Mouse (Mus musculus): Measurements from ENCODE around the gene Ttll5. TPM values are rescaled to one million over a fixed set of nuclear protein-coding genes. Genes with fewer than 3 reads are reported as not detected.

Gene Ttll5
- total RNA-seq, 2 experiments from 2014 or later, result 7.2 to 9.5 TPM

- peak; percentile 34; the same call in 1 of the 2 replicates for ATAC-seq (ENCODE audit: poor library complexity, severe bottlenecking)
These were observed 140.0 kb downstream of the Ttll5 start for GRCm38 (mm10) chr12:85964436-85964835.

- ATAC-seq (ENCODE audit: poor library complexity, severe bottlenecking), result no peak
These were observed 143.4 kb downstream of the Ttll5 start for GRCm38 (mm10) chr12:85967812-85968211.

DNA sequence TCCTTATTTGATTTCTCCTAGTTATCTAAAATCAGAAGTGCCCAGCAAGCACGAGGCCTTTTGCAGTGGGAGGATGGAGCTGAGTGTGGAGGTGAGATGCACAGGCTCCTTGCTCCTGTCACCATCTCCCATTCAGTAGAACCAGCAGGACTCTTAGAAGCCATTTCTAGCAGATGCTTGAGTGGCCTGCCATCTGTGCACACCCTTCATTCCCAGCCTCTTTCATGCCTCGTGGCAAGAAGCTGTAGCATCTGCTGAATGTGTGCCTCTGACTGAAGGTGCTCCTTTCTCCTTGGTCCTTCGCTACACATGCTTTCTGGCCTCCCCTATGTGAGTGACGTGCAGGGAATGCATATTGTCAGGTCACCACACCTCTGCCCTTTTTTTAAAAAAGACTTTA is 143.9 kb downstream of the Ttll5 start:
- no peak for ATAC-seq (ENCODE audit: poor library complexity, severe bottlenecking)

DNA sequence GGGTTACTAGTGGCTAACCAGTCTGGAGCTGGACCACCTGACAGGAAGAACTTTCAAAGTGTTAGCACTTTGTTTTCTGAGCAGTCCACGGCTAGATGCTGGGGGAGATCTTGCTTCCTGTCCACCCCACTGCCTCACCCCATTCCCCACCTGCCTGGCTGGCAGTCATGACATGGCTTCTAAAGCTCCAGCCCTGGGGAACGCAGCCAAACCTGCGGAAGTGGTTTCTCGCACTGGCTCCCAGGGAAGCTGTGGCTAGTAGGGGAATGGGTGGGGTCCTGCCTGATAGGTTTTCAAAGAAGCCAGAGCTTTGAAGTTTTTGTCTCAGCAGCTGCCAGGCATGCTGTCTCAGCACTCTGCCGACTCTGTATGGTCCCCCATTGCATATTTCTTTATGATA is 145.1 kb downstream of the Ttll5 start:
- peak; percentile 83 for ATAC-seq (ENCODE audit: poor library complexity, severe bottlenecking)

- ATAC-seq (ENCODE audit: poor library complexity, severe bottlenecking), result no peak
These were observed 145.7 kb downstream of the Ttll5 start for GRCm38 (mm10) chr12:85970191-85970590.

GRCm38 (mm10) chr12:85970803-85971202 is 146.3 kb downstream of the Ttll5 start:
- no peak for ATAC-seq (ENCODE audit: poor library complexity, severe bottlenecking)

DNA sequence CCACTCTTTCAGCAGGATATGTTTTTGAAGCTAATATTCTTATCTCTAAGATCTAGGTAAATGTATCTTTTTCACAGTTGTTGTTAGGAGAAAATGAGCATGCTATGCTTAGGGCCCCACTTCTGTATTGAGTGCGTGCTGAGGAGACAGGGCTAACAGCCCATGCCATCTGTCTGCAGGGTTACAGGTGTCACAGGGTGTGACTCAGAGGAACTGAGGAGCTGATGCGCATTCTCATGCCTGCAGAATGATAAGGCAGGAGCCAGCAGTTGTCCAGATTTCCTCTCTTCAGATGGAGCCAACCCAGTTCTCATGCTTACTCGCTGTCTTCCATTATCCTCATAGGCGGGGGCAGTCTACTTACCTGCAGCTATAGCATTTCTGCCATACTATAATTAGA is 147.2 kb downstream of the Ttll5 start:
- no peak for ATAC-seq (ENCODE audit: poor library complexity, severe bottlenecking)

DNA sequence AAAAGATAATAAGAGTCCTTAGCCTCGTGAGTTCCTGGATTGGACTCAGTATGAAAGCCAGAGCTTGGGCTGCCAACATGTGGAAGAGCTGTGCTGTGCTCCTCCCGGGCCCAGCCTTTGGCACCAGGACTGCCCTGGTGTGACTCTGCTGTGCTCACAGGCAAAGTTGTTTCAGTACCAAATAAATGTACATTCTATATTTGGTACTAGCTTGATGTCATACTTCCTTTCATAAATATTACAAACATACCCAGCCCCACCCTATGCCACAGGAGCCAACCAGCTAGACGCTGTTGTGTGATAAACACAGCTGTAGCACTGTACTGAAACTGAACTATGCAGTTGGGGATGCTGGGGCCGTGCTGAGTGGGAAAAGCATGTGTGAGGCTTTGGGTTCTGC is 149.1 kb downstream of the Ttll5 start:
- ATAC-seq (ENCODE audit: poor library complexity, severe bottlenecking), result peak; percentile 69

DNA sequence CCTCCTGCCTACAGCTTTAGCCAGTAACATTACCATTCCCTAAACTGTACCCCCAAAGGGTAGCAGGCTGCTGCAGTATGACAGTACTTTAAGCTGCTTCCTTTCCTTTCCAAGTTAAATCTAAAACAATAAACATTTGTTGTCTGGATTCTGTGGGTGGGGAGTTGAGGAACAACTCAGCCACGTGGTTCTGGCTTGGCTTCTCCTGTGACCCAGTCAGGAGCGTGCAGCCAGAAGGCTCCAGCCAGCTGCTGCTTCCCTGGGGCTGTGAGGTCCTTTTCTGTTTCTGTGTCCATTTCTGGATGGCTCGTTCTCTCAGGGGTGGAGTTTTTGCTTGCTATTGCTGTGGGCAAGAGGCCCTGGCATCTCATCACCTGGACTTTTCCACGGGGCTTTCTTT is 149.6 kb downstream of the Ttll5 start:
- no peak for ATAC-seq (ENCODE audit: poor library complexity, severe bottlenecking)

GRCm38 (mm10) chr12:85979996-85980395 is 155.5 kb downstream of the Ttll5 start:
- ATAC-seq (ENCODE audit: poor library complexity, severe bottlenecking), result peak; percentile 89

DNA sequence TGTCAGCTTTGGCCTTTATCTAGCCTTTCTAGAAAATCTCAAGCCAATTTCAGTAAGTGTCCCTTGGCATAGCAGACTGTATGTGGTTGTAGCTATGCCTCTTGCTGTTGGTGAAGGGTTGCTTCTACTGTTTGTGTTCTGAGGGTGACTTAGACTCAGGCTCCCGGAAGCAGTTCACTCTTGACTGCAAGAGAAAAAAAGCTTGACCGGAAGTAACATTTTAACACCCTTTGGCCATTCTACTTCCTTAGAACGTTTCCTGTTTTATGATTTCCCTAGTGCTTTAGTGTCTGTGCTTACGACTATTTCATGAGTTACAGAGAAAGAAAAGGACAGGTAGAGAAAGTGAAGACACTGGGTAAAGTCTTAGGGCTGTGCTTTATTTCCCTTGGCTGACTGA is 161.1 kb downstream of the Ttll5 start:
- ATAC-seq (ENCODE audit: poor library complexity, severe bottlenecking), result peak; percentile 67

DNA sequence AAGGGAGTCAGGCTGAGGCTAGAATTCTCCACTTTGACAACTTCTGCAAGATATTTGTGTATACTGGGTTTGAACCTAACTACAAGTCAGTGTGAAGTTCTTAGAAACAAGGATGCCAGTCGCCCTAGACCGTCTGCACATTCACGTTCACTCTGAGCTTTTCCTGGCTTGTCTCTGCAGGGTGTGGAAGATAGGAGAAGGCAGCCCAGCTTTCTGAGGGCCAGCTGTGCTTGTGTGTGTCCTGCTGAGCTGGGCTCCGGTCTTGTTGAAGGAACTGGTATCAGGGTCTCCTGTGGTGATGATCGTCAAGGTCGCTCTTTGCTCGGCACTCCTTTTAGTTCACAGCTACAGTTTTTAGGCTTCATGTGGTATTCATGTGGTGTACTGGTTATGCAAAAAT is 161.6 kb downstream of the Ttll5 start:
- ATAC-seq (ENCODE audit: poor library complexity, severe bottlenecking), result no peak

GRCm38 (mm10) chr12:85986540-85987443 is 162.3 kb downstream of the Ttll5 start:
- ATAC-seq (ENCODE audit: poor library complexity, severe bottlenecking), result no peak

DNA sequence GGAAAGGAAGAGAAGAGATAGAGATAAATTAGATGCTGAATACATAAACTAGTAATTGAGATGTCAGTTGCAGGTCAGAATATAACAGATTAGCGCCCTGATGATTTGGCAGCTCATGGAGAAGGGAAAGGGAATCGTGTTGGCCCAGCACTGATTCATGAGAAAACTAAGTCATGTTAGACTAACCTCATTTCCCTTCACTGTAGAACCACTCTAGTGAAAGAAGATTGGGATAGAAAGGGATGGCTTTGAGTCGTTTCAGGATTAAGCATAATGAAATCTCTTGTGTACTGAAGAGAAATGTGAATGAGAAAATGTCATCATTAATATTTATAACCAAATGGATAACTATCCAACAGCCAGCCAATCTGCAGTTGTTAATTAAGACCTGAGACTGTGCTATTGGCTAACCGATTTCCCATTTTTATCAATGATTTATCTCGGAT is 163.0 kb downstream of the Ttll5 start:
- ATAC-seq (ENCODE audit: poor library complexity, severe bottlenecking), result no peak

- no peak for ATAC-seq (ENCODE audit: poor library complexity, severe bottlenecking)
These were observed 163.7 kb downstream of the Ttll5 start for GRCm38 (mm10) chr12:85988121-85988520.

DNA sequence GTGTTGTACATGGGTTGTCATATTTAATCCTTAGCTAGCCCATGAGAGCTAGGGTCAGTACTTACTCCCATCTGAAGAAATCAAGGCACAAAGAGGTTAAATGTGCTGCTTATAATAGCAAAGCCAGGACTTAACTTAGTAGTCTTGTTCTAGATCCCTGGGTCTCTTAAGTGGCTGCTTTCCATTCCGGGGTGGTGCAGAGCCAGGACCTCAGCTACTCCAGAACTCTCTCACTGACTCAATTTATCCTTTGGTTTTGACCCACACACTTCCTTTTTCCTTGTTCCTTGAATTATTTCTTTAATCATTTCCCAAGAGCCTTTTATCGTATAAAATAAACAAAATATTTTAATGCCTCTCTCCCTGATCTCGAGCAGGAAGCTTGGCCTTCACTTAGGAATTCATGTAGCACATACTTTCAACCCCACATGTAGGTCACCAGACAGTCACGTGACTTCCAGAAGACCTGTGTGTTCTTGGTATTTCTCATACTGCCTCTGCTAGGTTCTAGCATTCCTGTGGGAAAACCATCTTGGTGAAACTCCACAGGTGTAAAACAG is 164.4 kb downstream of the Ttll5 start:
- ATAC-seq (ENCODE audit: poor library complexity, severe bottlenecking), result no peak

- ATAC-seq (ENCODE audit: poor library complexity, severe bottlenecking), result peak; percentile 62
These were observed 167.8 kb downstream of the Ttll5 start for GRCm38 (mm10) chr12:85992013-85992837.

DNA sequence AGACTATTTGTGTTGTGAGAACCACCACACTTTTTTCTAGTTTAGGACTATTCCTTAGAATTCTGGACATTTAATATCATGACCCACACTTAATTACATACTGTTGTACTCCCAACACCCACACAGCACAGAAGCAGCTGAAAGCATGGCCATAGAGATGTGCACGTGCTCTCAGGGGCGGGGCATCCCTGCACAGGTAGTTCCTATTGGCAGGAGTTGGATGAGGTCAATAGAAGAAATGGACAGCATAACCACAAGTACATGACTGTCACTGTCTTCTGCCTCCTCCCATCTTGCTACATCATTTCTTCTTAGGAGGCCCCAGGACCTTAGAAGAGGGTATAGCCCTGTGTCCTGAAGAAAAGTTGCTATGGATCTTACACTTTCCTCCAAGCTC is 168.4 kb downstream of the Ttll5 start:
- ATAC-seq (ENCODE audit: poor library complexity, severe bottlenecking), result no peak

GRCm38 (mm10) chr12:85993790-85994360 is 169.4 kb downstream of the Ttll5 start:
- no peak for ATAC-seq (ENCODE audit: poor library complexity, severe bottlenecking)

DNA sequence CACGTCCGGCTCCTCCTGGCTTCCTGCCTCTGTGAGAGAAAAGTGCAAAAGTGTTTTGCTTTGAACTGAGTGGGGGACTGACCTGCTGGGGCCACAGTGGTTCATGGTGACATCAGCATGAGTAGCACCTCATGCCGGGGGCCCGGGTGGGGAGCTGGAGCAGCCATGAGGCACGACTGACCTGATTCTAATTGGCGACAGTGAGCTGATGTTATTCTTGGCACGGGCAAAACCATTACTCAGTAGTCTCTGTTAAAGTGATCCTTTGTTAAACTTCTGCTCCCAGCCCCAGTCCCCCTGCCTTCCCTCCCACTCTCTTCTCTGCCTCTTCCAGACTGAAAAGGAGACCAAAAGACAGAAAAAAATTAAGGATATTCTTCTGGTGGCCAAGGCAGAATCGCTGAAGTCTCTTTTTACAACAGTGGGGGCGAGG is 176.2 kb downstream of the Ttll5 start:
- no peak for ATAC-seq (ENCODE audit: poor library complexity, severe bottlenecking)

- ATAC-seq (ENCODE audit: poor library complexity, severe bottlenecking), result no peak
These were observed 176.7 kb downstream of the Ttll5 start for GRCm38 (mm10) chr12:86001120-86001655.
